In the genomic region with DNA sequence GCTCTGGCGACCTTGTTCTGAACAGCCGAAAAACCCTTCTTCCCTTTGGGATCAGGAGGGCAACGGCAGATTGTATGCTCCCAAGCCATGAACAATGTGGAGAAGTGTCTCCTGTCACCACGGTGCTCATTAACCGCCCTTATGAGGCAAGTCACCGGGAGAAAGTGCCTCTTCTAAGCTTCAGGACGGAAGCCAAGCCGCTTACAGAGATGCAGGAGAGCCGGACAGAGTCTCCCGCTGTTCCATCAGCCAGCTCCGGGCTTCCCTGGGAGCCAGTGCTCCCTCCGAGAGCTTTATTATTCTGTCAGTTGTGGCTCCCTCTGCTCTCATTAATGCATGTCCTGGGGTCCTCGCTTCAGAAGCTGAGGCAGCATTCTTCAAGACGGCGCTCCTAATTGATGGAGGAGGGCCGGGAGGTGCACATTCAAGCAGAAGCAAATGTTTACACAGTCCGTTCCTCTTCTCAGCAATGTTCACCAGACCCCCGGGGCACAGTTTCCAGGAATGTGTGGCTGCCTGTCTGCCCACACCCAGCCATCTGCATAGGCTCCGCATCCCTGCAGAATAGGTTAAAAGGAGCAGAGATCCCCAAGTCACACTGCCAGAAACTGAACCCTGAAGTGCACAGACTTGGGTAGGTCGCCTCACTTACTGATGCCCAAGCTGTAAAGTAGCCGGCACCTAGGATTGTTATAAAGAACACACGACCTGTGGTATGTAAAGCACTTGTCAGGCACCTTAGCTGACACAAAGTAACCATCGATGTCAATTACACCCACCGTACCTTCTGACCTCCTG, we compare ENCODE assay signal across 8 mouse cellular contexts.
DNase-seq lines count a peak whose midpoint lies in the region; ATAC-seq lines count a peak whose summit lies in the region.

No protein-coding gene starts in this region.

- peaks cover 10% of the 10 kb centered on the region; the same call in 1 of the 2 replicates for H3K4me1 ChIP-seq in kidney, embryonic 14.5 days (ENCODE audit: control insufficient read depth, insufficient read depth, low read length)
- H3K4me1 ChIP-seq in hindbrain, embryonic 14.5 days (replicated peaks; ENCODE audit: control insufficient read depth, insufficient read depth, low read length): peaks cover 16% of the 10 kb centered on the region
- H3K4me1 ChIP-seq in midbrain, embryonic 16.5 days (ENCODE audit: control insufficient read depth, insufficient read depth, low read length): peaks cover 22% of the 10 kb centered on the region

- peaks cover 9% of the 10 kb centered on the region; the same call in 1 of the 2 replicates for H3K27me3 ChIP-seq in kidney, embryonic 14.5 days (ENCODE audit: control insufficient read depth, insufficient read depth, low read length)
- no peaks in the 10 kb centered on the region for H3K27me3 ChIP-seq in hindbrain, embryonic 14.5 days (ENCODE audit: control insufficient read depth, insufficient read depth, low read length)
- 0 out of 2 replicates have a peak, but pooled peaks cover 4% of the 10 kb centered on the region for H3K27me3 ChIP-seq in midbrain, embryonic 16.5 days (ENCODE audit: control insufficient read depth, insufficient read depth, low read depth, low read length)

- 2% methylated on average over 24 of the region's 24 CpGs for WGBS in kidney, embryonic 14.5 days
- WGBS in hindbrain, embryonic 14.5 days: under 1% methylated on average over 24 of the region's 24 CpGs
- WGBS in midbrain, embryonic 16.5 days: under 1% methylated on average over 24 of the region's 24 CpGs

- peak overlapping the region; percentile 0; the same call in 1 of the 2 replicates for H3K9ac ChIP-seq in kidney, embryonic 14.5 days (ENCODE audit: low read depth, low read length)
- peak overlapping the region; percentile 46 for H3K9ac ChIP-seq in hindbrain, embryonic 14.5 days
- H3K9ac ChIP-seq in midbrain, embryonic 16.5 days (ENCODE audit: low read depth, low read length): peak overlapping the region; percentile 46

- H3K4me3 ChIP-seq in kidney, embryonic 14.5 days (ENCODE audit: low read length): peak overlapping the region; percentile 9; the same call in 1 of the 2 replicates
- peak overlapping the region; percentile 0; the same call in 1 of the 2 replicates for H3K4me3 ChIP-seq in hindbrain, embryonic 14.5 days (replicated peaks; ENCODE audit: low read length)
- peak overlapping the region; percentile 22 for H3K4me3 ChIP-seq in midbrain, embryonic 16.5 days (ENCODE audit: low read depth, low read length)

- no peak overlapping the region for H3K27ac ChIP-seq in kidney, embryonic 14.5 days (ENCODE audit: low read depth, low read length)
- H3K27ac ChIP-seq in hindbrain, embryonic 14.5 days: peak overlapping the region; percentile 69
- peak overlapping the region; percentile 64 for H3K27ac ChIP-seq in midbrain, embryonic 16.5 days (ENCODE audit: low read length)

- H3K9me3 ChIP-seq in kidney, embryonic 14.5 days (ENCODE audit: control insufficient read depth, low read length): no peaks in the 10 kb centered on the region
- no peaks in the 10 kb centered on the region for H3K9me3 ChIP-seq in hindbrain, embryonic 14.5 days (ENCODE audit: control insufficient read depth, low read length)
- H3K9me3 ChIP-seq in midbrain, embryonic 16.5 days (replicated peaks; ENCODE audit: control insufficient read depth, low read length, poor library complexity, severe bottlenecking): no peaks in the 10 kb centered on the region

- peak overlapping the region; percentile 41 for H3K4me2 ChIP-seq in kidney, embryonic 14.5 days (replicated peaks; ENCODE audit: low read depth, low read length)
- H3K4me2 ChIP-seq in hindbrain, embryonic 14.5 days (replicated peaks): peak overlapping the region; percentile 46
- peak overlapping the region; percentile 55 for H3K4me2 ChIP-seq in midbrain, embryonic 16.5 days (ENCODE audit: low read length)

- no peak for DNase-seq in kidney, postnatal 14 days
- peak; percentile 85 for DNase-seq in embryo, embryonic 10 days (ENCODE audit: low spot score)
- peak; percentile 53 for DNase-seq in hindbrain, embryonic 14.5 days (ENCODE audit: low spot score)
- no peak for DNase-seq in adrenal gland, postnatal 36 days
- no peak for DNase-seq in gastrocnemius, adult 8-10 months (ENCODE audit: low spot score in 2 of 2)
- DNase-seq in c-Kit-positive CD71-positive TER-119-positive erythroid progenitor cells, embryonic 14.5 days (ENCODE audit: low spot score): no peak

- ATAC-seq in kidney, embryonic 14.5 days (ENCODE audit: low FRiP score, low TSS enrichment): peak; percentile 56
- peak; percentile 71 for ATAC-seq in hindbrain, embryonic 14.5 days (ENCODE audit: low FRiP score)
- ATAC-seq in midbrain, embryonic 16.5 days: peak; percentile 79

- no peaks in the 10 kb centered on the region for H3K36me3 ChIP-seq in kidney, embryonic 14.5 days (ENCODE audit: control insufficient read depth, insufficient read depth, low read length)
- no peaks in the 10 kb centered on the region for H3K36me3 ChIP-seq in hindbrain, embryonic 14.5 days (replicated peaks; ENCODE audit: control insufficient read depth, insufficient read depth)
- H3K36me3 ChIP-seq in midbrain, embryonic 16.5 days (ENCODE audit: control insufficient read depth, insufficient read depth, low read length): no peaks in the 10 kb centered on the region

Comparison
In these comparisons a context has a peak if more than half of its experiments do, and no peak if none do; other contexts are left out.
1. DNase-seq: peak in embryo, embryonic 10 days (single experiment) and hindbrain, embryonic 14.5 days (single experiment); none in kidney, postnatal 14 days (single experiment), adrenal gland, postnatal 36 days (0 of 2), gastrocnemius, adult 8-10 months (0 of 2) and c-Kit-positive CD71-positive TER-119-positive erythroid progenitor cells, embryonic 14.5 days (single experiment).
2. Peak in every context shown above with its lines, with median percentiles within 50 percentile points of each other: ATAC-seq, H3K4me2 ChIP-seq, H3K4me3 ChIP-seq and H3K9ac ChIP-seq.